Mouse (Mus musculus) lung, postnatal 25 days (tissue): Measurements from ENCODE around the gene Rep15.

ENCODE experiments used
- DNase-seq: peaks from one replicate; pipeline ENCODE4 v3.0.0; 2022; ENCODE audit warnings: low spot score

Gene Rep15

DNA sequence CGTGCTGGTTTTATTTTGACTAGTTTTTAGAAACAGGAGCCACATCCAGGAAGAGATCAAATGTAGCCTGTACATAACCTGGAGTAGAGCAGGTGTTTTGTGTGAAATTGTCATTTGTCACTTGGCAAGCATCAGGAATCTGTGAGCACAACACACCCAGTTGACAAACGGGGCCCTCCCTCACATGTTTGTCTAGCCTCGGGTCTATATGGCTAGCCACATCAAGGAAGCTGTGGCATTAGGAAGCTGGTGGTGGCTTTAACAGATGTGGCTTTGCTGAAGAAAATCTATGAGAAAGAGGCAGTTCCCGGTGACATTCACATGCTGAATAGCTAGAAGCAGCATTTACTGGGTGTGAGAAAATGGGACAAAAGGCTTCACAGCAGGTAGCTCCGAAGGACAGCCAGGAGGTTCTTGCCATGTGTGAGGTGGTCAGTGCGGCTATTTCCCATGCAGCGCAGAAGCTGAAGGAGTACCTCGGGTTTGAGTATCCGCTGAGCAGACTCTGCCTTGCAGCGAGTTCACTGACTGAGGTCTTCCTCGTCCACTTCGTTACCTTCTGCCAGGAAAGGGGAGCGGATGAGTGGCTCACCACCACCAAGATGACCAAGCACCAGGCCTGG, at the start of gene Rep15:
Gene Rep15 (plus strand): TSS at position 282 of the 623 bp plus-strand sequence.
- DNase-seq, result no peak

DNA sequence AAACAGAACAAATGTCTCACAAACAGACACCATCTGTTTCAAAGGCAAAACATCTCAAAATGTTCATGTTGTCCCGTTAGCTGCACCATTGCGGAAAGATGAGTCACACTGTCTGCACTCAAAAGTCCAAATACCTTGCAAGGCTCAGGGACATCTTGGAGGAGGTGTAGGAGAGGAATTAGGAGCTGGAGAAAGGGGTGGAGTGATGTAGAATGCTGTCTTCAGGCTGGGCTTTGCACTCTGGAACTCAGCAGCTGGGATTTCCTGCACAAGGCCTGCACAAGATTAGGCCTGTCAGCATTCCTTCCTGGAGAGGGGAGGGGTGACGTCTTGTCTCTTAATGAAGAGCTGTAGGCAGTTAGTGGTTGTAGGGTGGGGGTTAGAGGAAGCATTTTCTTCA, 47.8 kb upstream of the Rep15 start:
- DNase-seq, result no peak

DNA sequence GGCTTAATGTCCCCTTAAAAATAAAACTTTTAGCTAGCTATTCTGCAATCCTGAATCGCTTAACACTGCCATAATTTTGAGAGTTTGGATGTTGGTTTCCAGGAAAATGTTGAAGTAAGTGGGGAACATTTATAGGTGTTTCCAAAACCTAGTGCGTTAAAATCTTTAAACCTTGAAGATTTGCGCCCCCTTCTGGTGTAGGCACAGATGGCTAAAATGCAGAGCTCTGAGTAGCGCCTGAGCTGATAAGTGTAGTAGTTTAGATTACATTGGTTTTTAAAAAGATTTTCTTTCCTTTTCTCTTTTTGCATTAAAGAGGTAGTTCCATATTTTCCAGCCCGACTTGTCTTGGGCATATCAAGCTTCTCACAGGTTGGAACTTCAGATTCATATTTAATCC, 38.1 kb upstream of the Rep15 start:
- DNase-seq, result peak; percentile 69

- DNase-seq, result no peak
Observed at GRCm38 (mm10) chr6:146995391-146995790, 37.0 kb upstream of the Rep15 start.

DNA sequence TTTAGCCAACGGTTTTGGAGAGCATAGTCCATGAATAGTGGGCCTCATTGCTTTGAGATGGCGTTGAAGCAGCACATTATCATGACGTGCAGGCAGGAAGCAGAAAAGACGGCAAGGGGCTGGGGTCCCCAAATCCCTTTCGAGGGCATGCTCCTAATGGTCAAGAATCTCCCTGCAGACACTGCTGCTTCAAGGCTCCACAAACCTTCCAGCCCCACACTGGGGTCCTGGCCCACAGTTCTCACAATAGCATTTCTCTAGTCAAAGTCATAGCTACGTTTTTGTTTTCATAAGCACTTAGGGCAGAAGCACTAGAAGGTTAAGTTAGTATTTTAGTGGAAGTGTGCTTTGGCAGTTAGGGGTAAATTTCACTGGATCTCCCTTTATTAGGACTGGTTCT, 36.5 kb upstream of the Rep15 start:
- no peak for DNase-seq

DNA sequence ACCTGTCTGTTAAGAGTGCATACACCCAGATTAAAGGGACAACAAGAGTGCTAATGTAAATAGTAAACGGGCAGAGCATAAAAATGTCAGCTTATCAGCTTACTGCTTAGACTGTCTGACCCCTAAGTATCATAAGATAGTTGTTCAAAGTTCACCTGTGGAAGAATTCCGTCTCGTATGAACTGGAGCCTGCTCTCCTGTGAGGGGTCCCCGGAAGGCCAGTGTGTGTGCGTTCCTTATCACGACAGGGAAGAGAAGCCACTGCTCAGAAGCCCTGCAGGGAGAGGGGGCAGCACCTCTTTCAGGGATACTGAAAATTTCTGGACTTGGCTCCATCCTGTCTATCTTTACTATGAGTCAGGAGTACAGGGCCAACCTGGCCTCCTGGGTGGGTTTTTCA, 35.4 kb upstream of the Rep15 start:
- no peak for DNase-seq

DNA sequence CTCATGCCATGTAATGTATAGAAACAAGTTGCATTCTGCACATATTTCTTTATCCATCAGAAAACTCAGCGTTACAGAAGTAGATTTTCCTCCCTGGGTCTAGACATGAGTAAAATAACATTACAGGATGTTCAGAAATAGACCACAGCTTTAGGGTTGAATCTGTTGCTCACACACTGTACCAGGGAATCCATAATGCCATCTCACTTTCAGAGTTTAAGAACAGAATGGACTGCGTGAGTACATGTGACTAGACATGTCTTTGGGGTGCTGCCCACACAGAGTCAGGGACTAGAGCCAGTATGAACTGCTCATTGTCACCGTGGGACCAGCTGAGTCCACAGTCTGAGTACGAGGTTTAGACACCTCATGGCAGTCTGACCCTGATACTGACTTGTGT, 33.7 kb upstream of the Rep15 start:
- no peak for DNase-seq

GRCm38 (mm10) chr6:146999302-146999701, 33.1 kb upstream of the Rep15 start:
- no peak for DNase-seq

DNA sequence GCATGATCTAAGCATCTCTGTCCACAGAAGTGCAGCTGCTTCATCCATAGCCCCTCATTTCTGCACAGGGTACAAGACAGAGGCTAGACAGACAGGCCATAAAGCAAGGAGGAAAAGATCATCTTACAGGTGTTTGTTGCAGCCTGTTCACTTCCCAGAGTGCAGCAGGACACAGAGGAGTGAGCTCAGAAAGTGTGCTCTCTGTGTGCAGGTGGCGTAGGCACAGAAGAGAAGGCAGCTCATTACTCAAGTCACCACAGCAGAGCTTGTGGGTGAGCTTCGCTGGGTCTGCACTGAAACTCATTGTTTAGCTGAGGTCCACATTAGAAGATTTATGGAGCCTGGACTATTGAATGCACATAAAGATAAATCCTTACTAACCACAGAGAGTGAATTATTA, 32.6 kb upstream of the Rep15 start:
- no peak for DNase-seq

DNA sequence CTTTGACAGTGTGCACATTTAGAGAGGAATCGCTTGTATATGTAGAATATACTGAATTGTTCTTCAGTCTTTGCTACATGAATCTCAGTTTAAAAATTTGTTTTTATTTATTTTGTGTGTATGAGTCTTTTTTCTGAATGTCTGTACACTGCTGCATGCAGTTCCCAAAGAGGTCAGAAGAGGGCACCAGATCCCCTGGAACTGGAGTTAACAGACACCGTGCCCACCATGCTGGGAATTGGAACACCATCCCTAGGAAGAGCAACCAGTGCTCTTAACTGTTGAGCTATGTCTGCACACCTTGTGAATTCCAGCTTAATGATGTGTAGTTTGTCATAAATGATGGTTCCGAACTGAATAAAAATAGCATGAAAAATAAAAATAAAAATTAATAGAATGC, 24.2 kb upstream of the Rep15 start:
- no peak for DNase-seq

GRCm38 (mm10) chr6:147010358-147010757, 22.0 kb upstream of the Rep15 start:
- DNase-seq, result no peak

- DNase-seq, result no peak
Observed at GRCm38 (mm10) chr6:147010811-147011520, 21.4 kb upstream of the Rep15 start.

DNA sequence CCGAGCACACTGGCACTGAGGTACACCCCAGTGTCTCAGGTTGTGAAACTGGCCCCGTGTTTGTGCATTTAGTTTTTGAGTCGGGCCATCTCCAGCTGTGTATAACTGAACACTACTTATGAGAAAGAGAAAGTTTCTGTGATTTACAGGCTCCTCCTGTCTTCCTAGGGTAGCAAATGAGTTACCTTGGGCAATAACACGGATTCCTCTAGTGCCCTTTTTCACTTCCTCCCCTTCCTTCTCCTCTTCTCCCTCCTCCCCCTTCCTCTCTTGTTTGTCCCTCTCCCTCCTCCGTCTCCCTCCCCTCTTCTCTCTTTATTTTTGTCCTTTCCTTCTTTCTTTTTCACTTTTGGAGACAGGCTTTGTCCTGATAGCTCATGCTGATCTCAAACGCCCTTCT, 20.8 kb upstream of the Rep15 start:
- no peak for DNase-seq

DNA sequence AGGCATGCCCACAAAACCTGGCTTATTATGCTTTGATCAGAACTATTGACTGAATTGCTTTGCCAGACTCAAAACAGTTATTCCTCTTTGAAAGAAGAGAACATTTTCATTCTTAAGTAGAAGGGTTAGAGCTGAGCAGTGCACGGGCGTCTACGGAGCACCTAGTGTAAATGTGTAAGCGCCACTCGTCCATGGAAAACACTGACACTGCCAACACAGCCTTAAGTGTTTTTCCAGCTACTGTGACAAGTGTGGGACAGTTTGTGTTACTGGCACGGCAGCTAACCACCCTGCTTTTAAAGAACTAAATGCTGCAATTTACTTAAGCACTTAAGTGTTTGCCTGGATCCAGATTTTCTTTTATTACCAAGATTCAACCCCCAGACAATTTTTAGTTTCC, 20.4 kb upstream of the Rep15 start:
- peak; percentile 48 for DNase-seq

GRCm38 (mm10) chr6:147013546-147013945, 18.8 kb upstream of the Rep15 start:
- no peak for DNase-seq

DNA sequence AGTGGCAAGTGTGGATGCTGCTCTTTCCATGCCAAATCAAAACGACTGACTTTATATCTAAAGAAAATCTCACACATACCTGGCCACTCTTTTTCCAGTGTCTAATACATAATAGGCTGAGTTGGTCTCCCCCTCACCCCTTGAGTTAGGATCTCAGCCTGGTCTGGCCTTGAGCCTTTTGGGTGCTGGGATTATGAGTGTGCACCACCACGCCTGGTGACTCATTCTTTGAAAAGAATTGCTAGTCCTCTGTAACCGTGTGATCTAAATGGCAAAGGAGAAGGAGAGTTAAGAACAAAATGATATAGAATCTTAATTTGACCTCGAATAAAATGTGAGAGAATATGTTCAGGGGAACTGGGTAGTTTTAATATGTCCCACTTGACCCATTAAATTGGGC, 14.5 kb upstream of the Rep15 start:
- DNase-seq, result no peak

DNA sequence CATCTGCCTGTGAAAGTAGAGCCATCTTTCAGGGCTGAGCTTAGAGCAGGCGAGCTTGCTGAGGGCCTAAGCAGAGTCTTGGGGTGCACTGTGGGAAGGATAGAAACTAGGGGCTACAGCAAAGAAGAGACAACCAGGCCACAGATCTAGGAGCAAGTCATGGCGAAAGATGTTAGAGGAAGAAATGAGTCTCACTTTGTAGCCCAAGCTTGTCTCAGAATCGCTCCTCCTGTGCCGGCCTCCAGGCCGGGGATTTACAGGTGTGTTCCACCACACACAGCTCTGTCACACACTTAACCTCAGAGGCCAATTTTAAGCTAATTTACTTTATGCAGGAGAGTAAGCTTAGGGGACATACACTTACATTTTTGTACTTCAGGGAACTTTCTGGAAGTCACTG, 14.0 kb upstream of the Rep15 start:
- no peak for DNase-seq

- no peak for DNase-seq
Observed at GRCm38 (mm10) chr6:147021181-147021580, 11.2 kb upstream of the Rep15 start.

- DNase-seq, result no peak
Observed at GRCm38 (mm10) chr6:147022375-147023132, 9.8 kb upstream of the Rep15 start.

- DNase-seq, result no peak
Observed at GRCm38 (mm10) chr6:147023133-147023395, 9.3 kb upstream of the Rep15 start.

GRCm38 (mm10) chr6:147023568-147023967, 8.8 kb upstream of the Rep15 start:
- DNase-seq, result no peak

DNA sequence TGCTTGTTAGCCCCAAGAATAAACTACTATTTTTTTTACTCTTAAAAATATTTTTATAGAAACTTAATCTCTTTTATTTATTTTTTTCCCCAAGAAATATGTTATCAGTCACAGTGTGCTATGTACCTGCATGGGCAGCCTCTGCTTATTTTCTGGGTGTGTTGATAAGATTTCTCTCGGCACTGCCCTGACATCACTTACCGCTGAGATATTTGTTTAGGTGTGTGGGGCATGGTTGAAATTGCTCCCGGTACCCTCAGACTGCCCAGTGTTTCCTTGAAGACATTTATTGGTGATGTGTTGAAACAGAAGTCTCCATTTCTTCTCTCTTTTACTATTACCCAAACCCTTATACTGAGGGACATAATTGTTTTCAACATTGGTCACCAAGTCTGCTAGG, 7.6 kb upstream of the Rep15 start:
- DNase-seq, result no peak

GRCm38 (mm10) chr6:147028396-147028795, 4.0 kb upstream of the Rep15 start:
- no peak for DNase-seq

GRCm38 (mm10) chr6:147029591-147029990, 2.8 kb upstream of the Rep15 start:
- no peak for DNase-seq
